28 mouse cellular contexts compared by ENCODE assay signal in genomic region chr19:4607406-4607805, GRCm38 (mm10).
"Had no signal": no experiment of that assay in that cellular context is flagged by ENCODE, and none has a peak within 500 bp of the region (broad histone marks: within the 10 kb centered on the region; RNA-seq: fewer than 3 reads in every experiment).

No protein-coding gene starts in this region.

- H3K27ac ChIP-seq: embryonic facial prominence, embryonic 10.5 days; embryonic facial prominence, embryonic 12.5 days; embryonic facial prominence, embryonic 13.5 days; embryonic facial prominence, embryonic 15.5 days; forebrain, embryonic 10.5 days; forebrain, embryonic 12.5 days; forebrain, embryonic 13.5 days; forebrain, embryonic 15.5 days; gastrocnemius, adult 2 months; heart, adult 2 months had no signal

- H3K4me3 ChIP-seq: embryonic facial prominence, embryonic 10.5 days; embryonic facial prominence, embryonic 12.5 days; embryonic facial prominence, embryonic 13.5 days; embryonic facial prominence, embryonic 15.5 days; erythroblast, embryonic 14.5 days; forebrain, embryonic 10.5 days; forebrain, embryonic 12.5 days; forebrain, embryonic 13.5 days; forebrain, embryonic 15.5 days; gastrocnemius, adult 2 months; heart, adult 2 months had no signal

- H3K27me3 ChIP-seq: embryonic facial prominence, embryonic 12.5 days; embryonic facial prominence, embryonic 13.5 days; embryonic facial prominence, embryonic 15.5 days; forebrain, embryonic 12.5 days; forebrain, embryonic 13.5 days; forebrain, embryonic 15.5 days had no signal

- H3K9me3 ChIP-seq: embryonic facial prominence, embryonic 10.5 days; embryonic facial prominence, embryonic 12.5 days; embryonic facial prominence, embryonic 13.5 days; embryonic facial prominence, embryonic 15.5 days; forebrain, embryonic 10.5 days; forebrain, embryonic 12.5 days; forebrain, embryonic 13.5 days; forebrain, embryonic 15.5 days had no signal

- ATAC-seq: forebrain, embryonic 13.5 days; forebrain, embryonic 14.5 days; forebrain, embryonic 15.5 days; forebrain, embryonic 16.5 days; forebrain, postnatal 0 days had no signal

- H3K9ac ChIP-seq: embryonic facial prominence, embryonic 12.5 days; embryonic facial prominence, embryonic 13.5 days; embryonic facial prominence, embryonic 15.5 days; forebrain, embryonic 12.5 days; forebrain, embryonic 13.5 days; forebrain, embryonic 15.5 days; forebrain, postnatal 0 days had no signal

- DNase-seq: cerebellum, adult 2 months; cerebellum, adult 8-10 months; cerebellum, adult 9-10 months; cerebellum, adult 9-11 months; cerebellum, postnatal 10 days; cerebellum, postnatal 14 days; cerebellum, postnatal 25 days; cerebellum, postnatal 36 days; embryo, embryonic 11 days; forebrain, postnatal 0 days; gastrocnemius, adult 2 months; gastrocnemius, postnatal 10 days; gastrocnemius, postnatal 14 days; gastrocnemius, postnatal 25 days; gastrocnemius, postnatal 36 days; heart, adult 18-20 months; heart, adult 2 months had no signal

- H3K4me2 ChIP-seq: embryonic facial prominence, embryonic 12.5 days; embryonic facial prominence, embryonic 13.5 days; embryonic facial prominence, embryonic 15.5 days; forebrain, embryonic 12.5 days; forebrain, embryonic 13.5 days; forebrain, embryonic 15.5 days had no signal

- H3K4me1 ChIP-seq: embryonic facial prominence, embryonic 12.5 days had no signal
